Mouse (Mus musculus) lung, adult 2 months (tissue): ENCODE measurements around the gene Fat4.

Experiments used
- CTCF ChIP-seq: fragments of 200-500 bp; IDR thresholded peaks from 2 replicates; pipeline ENCODE4 v1.5.1; 2011; ENCODE audit warnings: mild to moderate bottlenecking, low read length, control low read depth; ENCODE audit not compliant: insufficient read depth
- POLR2A ChIP-seq: fragments of 200-500 bp; IDR thresholded peaks from 2 replicates; pipeline ENCODE4 v1.6.1; 2011; ENCODE audit warnings: low read depth, mild to moderate bottlenecking, control low read depth, low read length, borderline replicate concordance; ENCODE audit errors: extremely low read depth

DNA sequence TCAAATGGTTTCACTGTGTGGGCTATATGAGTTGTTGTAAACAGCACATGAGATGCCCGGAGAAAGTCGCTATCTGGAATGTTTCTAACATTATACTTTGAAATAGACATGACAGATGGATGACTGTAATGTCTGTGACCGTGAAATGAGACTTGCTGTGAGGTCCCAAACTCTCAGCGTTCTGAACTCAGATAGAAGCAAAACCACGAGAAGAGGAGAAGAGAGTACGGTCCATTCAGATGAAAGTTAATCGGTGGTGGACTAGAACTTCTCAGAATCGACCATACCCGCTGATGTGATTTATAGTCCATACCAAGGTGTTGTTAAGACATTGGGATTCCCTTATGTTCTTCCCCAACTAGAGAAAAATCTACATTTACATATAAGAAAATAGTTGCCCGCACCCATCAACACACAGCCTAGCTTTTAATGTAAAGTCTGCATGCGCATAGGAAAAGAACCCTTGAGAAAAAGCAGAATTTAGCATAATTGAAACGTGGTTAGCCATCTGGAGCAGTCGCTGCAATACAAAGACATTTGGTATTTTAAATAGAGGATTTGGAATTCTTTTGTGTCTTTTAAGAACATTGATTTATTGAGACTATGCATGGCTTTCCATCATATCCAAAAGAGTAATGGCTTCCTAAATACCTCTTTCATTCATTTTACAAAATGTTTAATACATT lies 21.8 kb downstream of the Fat4 start:
- TF ChIP-seq CTCF (no peak), POLR2A (no peak)
